Mouse (Mus musculus) brain, embryonic 14.5 days (tissue): ENCODE measurements around the gene E030018B13Rik. TPM values are rescaled to one million over a fixed set of nuclear protein-coding genes. Genes with fewer than 3 reads are reported as not detected.
A peak's percentile ranks its signal among the peaks of the same experiment; 100 is the strongest.

ENCODE experiments used
- DNase-seq: peaks from one replicate; pipeline ENCODE4 v3.0.0-alpha.2; 2011; ENCODE audit warnings: low read depth
- CTCF ChIP-seq: fragments of 200-500 bp; IDR thresholded peaks from 2 replicates; pipeline ENCODE4 v1.5.1; 2012; ENCODE audit warnings: inconsistent platforms, mild to moderate bottlenecking, moderate library complexity, borderline replicate concordance; ENCODE audit not compliant: insufficient read depth, insufficient read length; ENCODE audit errors: extremely low read depth
- POLR2A ChIP-seq: fragments of 200-500 bp; IDR thresholded peaks from 2 replicates; pipeline ENCODE4 v1.6.1; 2012; ENCODE audit warnings: mild to moderate bottlenecking, inconsistent platforms, borderline replicate concordance; ENCODE audit not compliant: poor library complexity, insufficient read depth, insufficient read length, severe bottlenecking; ENCODE audit errors: extremely low read depth
- polyA plus RNA-seq: library from polyadenylated mRNA; depleted of rRNA; stranded (reverse); fragments of >200 nt; gene quantifications from 2 replicates; pipeline ENCODE4 v1.2.3, GENCODE M21; 2012

Gene E030018B13Rik
- polyA plus RNA-seq, 1 experiment: not detected

DNA sequence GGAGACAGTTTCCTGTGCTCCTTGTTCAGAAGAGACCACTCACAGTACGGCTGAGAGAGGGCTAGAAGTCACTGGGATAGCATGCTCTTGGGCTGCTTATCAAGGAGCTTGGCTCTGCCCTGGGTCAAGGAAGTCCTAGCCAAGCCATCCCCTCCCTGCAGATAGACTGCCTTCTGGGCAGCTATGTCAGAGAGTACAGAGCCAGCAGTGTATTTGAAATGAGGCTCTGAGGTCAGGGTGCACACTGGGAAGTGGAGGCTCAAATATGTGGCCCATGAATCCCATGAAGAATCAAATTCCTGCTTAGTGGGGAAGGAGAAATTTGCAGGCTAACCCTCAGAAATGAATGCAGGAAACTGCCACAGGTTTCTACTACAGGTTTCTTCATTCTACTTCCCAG lies 17.9 kb downstream of the E030018B13Rik start:
- TF ChIP-seq POLR2A (no peak), CTCF (no peak)
- DNase-seq: no peak

DNA sequence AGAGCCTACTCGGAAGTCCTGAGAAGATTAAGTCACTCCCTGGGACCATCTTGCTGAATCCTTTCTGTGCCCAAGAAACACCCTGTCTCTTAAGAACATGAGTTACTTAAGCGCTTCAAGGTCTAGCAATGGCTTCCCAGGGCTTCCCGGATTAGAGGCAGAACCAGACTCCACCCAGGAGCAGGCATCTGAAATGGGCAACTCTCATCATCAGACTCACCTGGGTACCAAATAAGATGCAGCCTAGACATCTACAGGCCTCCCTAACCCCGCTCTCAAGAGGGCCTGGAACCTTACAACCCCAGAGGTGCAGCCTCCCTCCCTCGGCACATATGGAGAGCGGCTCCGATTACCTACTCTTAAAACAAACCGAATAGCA lies 19.1 kb downstream of the E030018B13Rik start:
- TF ChIP-seq CTCF (no peak), POLR2A (no peak)
- DNase-seq: no peak

DNA sequence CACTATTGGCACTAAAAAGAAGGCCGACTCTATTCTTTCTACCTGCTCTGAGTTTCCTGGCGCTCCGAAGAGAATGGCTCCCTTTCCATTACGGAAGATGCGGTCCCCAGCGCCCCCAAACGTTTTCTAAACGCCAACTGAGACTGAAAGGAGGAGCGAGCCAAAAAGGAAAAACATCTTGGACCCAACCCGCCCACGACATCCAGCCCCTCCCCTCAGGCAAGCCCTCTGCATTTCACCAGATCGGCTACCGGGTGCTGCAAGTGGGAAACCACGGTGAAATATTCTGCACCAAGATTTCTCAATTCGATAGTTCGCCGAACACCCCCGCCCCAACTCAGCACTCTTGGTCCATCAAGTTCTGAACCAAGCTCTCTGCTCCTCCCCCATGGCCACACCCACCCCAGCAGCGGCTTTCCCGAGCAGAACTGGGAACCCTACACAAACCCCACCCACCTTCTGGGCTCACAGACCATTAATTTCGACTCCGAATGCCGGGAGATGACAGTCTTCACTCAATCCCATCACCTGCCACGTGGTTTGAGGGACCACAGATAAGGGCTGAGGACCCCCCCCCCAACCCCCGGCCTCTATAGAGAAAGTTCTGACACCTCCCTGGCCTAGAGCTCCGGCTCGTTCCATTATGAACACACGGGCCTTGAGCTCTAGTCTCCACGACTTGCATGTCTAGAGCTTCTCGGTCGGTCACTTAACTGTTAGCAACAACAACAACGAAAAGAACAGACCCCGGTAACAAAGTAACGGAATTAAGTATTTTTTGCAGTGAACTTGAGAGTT lies 19.7 kb downstream of the E030018B13Rik start:
- no peak for TF ChIP-seq POLR2A
- peak; percentile 21; the same call in 1 of the 2 replicates for TF ChIP-seq CTCF
- DNase-seq: peak; percentile 85

- DNase-seq: no peak
- no peak for TF ChIP-seq CTCF
- no peak for TF ChIP-seq POLR2A
These were observed 20.3 kb downstream of the E030018B13Rik start for GRCm38 (mm10) chr7:63936986-63937235.

GRCm38 (mm10) chr7:63937236-63938065 lies 20.8 kb downstream of the E030018B13Rik start:
- DNase-seq: peak; percentile 77
- TF ChIP-seq CTCF (no peak), POLR2A (peak; percentile 72)

GRCm38 (mm10) chr7:63938066-63938913 lies 21.6 kb downstream of the E030018B13Rik start:
- no peak for DNase-seq
- TF ChIP-seq CTCF (no peak), POLR2A (peak; percentile 61; the same call in 1 of the 2 replicates)

DNA sequence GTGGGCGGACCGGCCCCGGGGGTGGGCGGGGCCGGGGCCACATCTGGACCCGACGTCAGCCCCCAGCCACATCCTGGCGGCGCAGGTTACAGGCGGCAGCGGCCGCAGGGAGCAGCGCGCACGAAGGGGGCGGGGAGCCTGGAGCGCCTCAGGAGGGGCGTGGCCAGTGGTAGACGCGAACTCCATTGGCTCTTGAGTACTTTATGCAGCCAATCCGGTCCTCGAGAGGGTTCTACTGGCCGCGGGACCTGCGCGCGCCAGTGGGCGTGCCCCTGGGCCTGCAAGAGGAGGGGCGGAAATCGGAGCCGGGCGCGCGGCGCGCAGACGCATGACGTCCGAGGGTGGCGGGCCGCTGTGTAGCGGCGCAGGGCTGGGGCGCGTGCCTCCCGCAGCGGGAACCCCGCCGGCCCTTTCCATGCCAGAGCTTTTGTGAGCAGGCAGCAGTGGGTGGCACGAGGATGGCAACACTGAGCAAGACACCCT lies 22.3 kb downstream of the E030018B13Rik start, which contains the start of gene Klf13:
Gene Klf13 (minus strand): TSS at position 2 of the 483 bp plus-strand sequence.
- TF ChIP-seq POLR2A (peak; percentile 96), CTCF (no peak)
- peak; percentile 100 for DNase-seq

- peak; percentile 81 for DNase-seq
- no peak for TF ChIP-seq CTCF
These were observed 22.8 kb downstream of the E030018B13Rik start for GRCm38 (mm10) chr7:63939397-63939951.

- TF ChIP-seq CTCF (no peak), POLR2A (no peak)
- DNase-seq: no peak
These were observed 23.7 kb downstream of the E030018B13Rik start for GRCm38 (mm10) chr7:63940321-63940720.

- DNase-seq: no peak
- no peak for TF ChIP-seq CTCF
- no peak for TF ChIP-seq POLR2A
These were observed 24.4 kb downstream of the E030018B13Rik start for GRCm38 (mm10) chr7:63941050-63941449.

DNA sequence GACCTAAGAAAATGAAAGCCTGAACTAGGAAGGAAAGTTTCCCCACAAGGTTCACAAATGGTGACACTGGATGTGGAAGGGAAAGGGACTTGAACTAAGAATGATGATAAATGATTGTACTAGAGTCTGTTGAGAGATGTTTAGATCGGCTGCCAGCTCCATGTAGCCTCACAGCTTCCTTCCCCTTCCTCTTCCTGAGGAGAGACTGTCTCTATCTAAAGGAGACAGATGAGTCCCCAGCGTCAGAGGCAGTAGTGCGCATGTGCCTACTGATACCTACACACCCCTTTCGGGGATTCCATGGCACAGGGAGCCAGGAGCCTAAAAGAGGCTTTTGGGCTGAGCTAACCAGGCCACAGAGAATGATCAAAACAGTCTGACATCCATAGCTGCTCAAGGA lies 24.8 kb downstream of the E030018B13Rik start:
- no peak for DNase-seq
- TF ChIP-seq POLR2A: no peak
- TF ChIP-seq CTCF: no peak

DNA sequence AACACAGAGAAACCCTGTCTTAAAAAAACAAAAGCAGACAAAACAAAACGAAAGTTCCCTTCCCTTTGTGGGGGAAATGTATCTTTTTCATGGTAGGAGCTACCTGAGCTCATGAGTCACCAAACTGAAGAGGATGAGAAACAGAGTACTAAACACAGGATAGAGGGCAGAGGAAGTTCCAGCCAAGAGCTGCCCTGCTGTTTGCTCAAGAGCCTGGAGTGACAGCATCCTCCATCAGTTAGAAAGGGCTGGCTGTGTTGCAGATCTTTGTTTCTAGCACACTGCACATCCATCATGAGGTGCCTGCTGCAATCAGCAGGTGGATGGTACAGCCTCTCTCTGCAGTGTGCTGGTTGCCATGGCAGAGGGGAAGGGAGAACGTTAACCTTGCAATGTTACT lies 27.3 kb downstream of the E030018B13Rik start:
- DNase-seq: no peak
- no peak for TF ChIP-seq POLR2A
- no peak for TF ChIP-seq CTCF
